Mouse (Mus musculus) cerebellum, adult 11 months (tissue): Measurements from ENCODE around the gene Syt15.
"Not testable (repeated sequence)": the region's sequence is repeated elsewhere in the genome, so short reads cannot be mapped to it uniquely, and the experiment has no call there.

Source experiments
- DNase-seq: peaks from one replicate; pipeline ENCODE4 v3.0.0; 2022

Syt15 gene

DNA sequence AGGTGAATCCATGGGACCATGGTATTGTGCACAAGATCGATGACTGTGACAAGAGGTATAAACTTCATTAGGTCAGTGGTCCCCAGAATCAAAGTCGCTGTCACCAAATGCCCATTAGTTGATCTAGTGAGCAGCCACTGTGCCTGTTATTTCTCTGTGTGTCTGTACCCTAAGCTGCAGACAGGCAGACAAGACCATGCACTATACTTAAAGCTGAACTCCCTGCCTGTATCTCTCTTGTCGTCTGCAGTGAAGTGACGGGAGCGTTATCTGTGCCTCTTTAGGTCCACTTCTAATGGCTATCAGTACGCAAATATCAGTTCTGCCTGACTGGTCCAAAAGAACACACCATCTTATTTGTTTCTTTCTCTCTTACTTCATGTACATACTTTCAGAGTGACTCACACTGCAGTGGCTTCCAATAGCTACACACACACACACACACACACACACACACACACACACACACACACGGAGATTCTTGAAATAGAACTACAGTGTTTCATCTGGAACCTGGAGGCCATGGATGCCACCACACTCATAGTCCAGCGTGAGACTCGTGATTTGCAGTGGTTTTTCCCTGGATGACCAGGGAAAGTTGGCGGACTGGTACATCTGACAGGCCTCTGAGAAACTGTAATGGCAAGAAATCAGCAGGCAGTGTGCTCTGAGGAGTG is 9.6 kb downstream of the Syt15 start:
- DNase-seq = no peak

DNA sequence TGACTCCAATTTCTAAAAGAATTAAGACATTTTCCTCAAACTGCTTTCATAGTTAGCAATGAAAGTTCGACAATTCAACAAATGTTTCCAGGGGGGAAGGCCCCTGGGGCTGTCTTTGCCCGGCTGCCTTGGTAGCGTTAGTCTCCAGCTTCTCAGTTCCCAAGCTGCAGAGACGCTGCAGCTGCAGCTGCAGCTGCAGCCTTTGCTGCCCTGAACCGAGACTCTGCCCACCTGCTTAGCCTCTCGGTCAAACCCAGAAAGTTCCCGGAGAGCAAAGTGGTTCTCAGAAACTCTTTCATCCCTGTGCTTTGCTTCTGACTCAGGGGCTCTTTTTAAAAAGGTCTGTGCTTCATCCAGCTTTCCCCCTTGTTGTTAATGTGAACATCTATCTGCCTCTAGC is 12.9 kb downstream of the Syt15 start:
- DNase-seq = no peak

DNA sequence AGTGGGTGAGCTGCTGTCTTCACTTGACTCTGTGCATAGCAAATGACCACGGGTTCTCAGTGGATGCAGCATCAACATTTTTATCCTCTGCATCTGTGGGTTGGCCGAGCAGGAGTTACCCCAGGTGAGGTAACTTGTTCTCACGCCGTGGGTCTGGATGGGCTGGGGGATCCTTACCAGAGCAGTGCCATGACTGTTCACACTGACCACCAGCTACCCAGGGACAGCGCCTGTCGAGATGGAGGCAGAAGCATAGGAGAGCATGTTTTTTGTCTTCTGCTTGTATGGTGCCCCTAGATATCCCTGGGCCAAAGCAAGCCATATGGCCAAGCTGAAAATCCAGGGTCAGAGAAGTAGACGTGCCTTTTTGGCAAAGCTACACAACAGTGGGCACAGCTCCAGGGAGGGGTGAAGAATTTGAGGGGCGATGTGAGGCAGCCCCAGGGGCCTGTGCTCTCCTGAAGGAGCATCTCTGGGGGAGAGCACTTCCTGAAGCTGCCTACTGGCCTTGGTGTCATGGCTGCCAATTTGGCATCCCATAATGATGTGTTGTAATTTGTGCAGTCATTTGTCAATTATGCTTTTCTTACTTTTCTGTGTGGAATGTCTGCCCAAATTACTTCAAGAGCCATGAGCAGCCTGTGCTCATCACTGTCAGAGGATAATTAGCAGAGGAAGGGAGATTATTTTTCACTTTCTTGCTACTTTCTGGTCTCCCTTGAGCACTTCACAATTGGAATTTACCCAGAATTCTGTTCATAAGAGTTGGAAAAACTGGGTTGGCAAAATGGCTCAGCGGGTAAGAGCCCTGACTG is 13.7 kb downstream of the Syt15 start:
- no peak for DNase-seq

DNA sequence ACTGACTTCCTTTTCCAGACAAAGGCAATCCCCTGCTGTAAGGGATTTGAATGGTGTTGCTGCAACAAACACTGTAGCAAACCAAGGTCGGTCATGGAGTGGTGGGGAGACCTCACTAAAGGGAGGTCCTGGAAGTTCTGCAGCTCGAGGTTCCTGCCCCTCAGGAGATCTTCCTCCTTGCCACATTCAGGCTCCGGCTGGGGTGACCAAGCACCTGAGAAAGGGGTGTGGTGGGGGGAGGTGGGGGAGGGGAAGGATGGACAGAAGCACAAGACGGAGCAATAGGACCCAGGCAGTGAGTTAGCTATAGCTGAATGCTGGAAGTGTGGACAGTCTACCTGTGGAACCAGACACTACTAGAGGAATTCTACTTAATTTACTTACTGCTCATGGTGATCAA is 14.5 kb downstream of the Syt15 start:
- DNase-seq = no peak

DNA sequence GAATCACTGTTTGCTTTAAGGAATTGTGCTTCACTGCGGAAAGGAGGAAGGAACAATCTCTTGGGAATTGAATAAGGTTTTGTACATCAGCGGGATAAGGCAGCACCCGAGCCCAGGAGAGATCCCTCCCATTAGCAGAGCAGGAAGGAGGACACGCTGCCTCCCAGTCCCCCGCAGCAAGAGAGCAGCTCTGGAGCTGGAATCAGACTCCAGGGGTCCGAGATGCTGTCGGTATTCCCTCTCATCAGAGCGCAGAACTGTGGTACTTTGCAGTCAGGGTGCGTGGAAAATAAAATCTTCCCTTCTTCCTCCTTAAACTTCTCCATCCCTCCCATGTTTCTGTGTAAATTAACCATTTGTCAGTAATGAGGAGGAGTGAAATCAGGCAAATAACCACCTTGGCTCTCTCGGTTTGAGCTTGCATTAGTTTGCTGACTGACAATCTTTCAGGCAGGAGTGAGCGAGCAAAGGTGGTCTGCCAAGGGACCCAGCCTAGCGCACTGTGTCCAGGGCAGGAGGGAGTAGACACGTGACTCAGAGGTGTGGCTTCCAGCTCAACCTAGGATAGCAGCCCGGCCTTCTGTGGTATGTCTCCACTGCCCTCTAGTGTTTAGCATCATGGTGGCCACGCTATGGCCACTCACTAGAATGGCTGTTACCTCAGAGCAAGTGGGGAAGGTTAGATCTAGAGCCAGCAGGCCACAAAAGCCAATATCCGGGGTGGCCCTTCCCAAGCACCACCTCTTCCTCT is 15.4 kb downstream of the Syt15 start:
- peak; percentile 45 for DNase-seq

DNA sequence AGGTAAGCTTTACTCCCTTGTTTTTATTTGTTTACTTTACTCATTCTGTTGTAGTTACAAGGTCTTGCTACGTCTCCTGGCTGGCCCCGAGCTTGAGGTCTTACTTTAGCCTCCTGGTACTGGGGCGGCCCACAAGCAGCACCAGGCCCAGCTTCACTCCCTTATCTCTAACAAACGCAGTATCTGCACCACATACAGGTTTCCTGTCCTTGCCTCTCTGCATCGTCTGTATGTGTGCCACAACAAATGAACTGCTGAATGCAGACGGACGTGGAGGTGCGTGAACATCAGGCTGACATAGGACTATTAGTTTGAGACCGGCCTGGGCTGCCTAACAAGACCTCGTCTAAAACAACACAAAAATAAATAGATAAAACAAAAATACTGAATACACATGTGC is 20.9 kb downstream of the Syt15 start:
- no peak for DNase-seq

DNA sequence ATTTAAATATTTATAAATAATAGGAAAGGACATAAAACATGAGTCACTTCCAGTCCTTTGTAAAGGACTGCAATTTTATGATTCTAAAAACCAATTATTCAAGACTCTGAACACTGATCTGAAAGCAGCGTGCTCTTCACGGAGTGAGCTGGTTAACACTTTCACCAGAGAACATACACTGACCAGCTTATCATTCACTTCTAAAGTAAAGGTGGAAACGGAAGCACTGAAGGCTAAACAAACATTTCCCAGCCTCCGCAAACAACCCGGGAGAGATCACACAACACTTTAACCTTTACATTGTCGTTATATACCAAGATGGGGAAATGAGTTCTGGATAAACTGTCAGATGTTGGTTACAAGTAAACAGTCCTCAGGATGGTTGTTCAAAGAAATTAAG is 21.3 kb downstream of the Syt15 start:
- DNase-seq = no peak

DNA sequence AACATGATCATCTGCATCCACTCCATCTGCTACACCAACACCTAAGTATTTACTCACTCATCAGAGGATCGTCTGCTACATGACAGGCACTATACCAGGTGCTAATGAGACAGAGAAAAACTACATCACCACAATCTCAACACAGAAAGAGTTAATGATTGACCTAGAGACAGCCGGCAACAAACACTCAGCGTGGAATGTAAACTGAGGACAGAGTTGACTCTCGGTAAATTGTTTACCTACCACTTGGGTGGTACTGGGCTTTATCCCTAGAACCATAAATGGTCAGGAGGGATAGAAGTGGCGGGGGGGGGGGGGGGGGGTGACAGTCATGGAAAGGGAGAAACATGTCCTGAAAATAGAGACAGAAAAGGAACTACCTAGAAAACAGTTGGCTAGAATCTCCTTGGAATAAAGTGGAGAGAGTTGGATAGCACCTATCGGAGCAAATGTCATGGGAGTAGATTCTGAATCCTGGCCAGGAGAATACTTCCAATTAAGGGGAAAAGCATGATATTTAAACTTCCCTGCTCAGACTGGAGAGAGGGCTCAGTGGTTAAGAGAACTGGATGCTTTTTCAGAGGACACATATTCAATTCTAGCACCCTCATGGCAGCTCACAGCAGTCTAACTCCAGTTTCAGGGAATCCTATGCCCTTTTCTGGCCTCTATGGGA is 33.2 kb downstream of the Syt15 start:
- no peak for DNase-seq

DNA sequence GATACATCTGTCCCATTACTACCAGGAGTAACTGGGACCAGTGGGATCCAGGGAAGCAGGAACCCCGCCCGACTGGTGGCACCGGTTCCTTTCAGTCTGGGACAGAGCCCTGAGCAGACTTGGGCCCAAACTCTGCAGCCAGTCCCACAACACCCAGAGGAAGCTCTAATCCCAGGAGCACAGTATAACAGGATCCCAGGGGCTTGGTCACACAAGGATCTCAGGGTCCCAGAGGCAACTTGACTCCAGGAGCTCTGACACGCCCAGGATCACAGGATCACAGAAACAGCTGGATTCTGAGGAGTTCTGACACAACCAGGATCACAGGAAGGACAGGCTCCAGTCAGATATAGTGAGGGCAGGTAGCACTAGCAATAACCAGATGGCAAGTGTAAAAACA is 33.9 kb downstream of the Syt15 start:
- no peak for DNase-seq

DNA sequence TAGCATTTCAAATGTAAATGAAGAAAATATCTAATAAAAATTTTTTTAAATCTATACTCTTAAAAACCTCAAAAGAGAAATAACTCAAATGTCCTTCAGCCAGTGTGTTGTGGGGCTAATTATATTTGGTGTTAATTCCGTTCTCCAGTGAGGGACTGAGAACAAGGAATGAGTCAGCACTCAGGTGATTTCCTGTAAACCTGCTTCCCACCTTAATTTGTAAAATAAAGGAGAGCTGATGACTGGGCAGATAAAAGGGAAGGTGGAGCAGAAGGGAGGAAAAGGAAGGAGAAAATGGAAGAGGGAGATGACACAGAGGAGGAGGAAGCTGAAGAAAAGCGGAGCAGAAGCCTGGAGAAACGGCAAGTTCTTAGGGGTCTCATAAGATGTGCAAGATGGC is 39.1 kb downstream of the Syt15 start:
- not testable (repeated sequence) for DNase-seq

DNA sequence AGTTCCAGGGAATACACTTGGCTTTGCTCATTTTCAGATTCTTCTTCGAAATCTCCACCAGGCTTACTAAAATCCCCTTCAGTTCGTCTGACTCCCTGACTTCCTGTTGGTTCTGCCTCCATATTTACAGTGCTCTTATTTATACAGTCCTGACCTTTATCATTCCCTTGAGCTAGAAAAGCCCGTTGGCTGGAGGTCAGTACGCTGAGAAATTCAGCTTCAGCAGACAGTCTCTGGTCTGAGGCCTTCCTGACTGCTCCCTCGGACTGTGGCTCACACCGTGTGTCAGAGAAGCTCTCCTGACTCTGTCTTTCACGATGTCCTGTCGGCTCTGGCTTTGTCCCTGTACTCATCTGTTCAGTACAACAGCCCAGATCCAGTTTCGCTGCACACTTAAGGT is 48.7 kb downstream of the Syt15 start:
- no peak for DNase-seq

DNA sequence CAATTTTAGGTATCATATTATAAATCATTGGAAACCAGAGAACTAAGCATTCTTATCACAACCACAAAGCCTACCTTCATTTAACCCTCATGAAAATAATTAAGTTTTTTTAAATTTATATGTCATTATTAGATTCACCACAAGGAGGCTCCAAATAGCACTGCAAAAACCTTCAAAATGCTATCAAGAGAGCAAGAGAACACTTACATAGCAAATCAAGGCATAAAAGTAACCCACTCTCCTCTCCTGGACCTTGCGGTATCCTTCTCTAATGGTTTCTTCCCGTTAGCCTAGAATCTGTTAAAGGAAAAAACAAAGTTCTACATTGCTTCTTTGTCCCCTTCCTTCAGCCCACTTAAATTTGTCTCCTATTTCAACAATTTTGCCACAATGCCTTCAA is 53.9 kb downstream of the Syt15 start:
- DNase-seq = no peak

DNA sequence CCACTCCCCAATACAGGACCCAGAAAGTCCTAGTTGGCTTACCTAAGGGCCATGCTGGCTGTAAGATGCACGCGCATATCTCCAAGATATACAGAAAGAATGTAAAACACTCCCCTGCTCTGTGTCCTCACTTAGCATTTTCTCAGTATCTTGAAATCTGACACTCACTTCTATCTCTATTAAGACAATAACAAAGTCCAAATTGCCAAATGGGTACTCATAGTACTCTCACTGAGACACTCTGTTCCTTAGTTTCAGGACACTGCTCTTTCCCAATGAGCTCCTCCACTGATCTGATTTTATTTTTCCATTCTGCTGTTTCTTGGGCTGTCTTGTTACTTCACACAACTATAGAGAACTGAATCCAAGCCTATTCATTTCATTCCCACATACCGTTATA is 54.7 kb downstream of the Syt15 start:
- no peak for DNase-seq

DNA sequence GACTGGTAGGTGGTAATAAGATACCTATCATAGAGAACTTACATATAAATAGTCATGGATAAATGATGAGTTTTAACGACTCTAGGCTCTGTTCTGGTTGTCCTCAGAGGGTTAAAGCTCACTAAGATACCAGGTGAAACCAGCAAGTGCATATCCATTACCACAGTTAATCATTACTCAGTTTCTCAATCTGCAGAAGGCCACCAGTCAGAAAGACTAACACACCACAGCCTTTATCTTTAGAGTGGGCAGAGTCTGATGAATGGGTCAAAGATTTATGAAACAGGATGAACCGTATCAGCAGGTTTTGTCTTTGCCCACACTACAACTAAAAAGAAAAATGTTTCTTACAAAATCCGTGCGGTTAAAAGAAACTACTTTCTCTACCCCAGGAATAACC is 55.8 kb downstream of the Syt15 start:
- DNase-seq = no peak

DNA sequence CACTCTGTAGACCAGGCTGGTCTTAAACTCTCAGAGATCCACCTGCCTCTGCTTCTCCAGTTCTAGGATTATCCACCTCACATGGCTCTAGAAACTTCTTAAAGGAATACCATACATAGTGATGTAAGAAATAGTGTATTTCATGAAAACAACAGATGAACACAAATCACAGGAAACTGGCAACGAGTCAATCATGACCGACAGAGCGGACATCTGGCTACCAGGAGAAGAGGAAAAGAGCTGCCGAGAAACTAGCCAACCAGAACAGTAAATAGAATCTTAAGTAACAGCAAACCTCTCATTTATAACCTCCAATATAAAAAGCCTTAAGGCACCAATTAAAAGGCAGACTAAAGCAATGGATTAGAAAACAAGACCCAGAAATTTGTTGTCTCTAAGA is 60.3 kb downstream of the Syt15 start:
- DNase-seq = no peak
